Mouse (Mus musculus) small intestine, adult 2 months (tissue): ENCODE measurements around the gene Cmtm2a. TPM values are rescaled to one million over a fixed set of nuclear protein-coding genes. Genes with fewer than 3 reads are reported as not detected.
"Not testable (repeated sequence)": the region's sequence is repeated elsewhere in the genome, so short reads cannot be mapped to it uniquely, and the experiment has no call there.

Source experiments
- H3K27ac ChIP-seq: fragments of 200-500 bp; 2 replicates; pipeline ENCODE4 v1.5.1; 2012; ENCODE audit warnings: low read depth, low read length, control low read depth, inconsistent platforms; ENCODE audit not compliant: insufficient read depth
- H3K27me3 ChIP-seq: fragments of 200-500 bp; 2 replicates; pipeline ENCODE4 v1.6.1; 2012; ENCODE audit warnings: mild to moderate bottlenecking, moderate library complexity, low read length, inconsistent platforms; ENCODE audit not compliant: control insufficient read depth, insufficient read depth
- H3K36me3 ChIP-seq: fragments of 200-500 bp; 2 replicates; pipeline ENCODE4 v1.6.1; 2012; ENCODE audit warnings: mild to moderate bottlenecking, low read length, control low read depth, inconsistent platforms; ENCODE audit not compliant: control insufficient read depth, insufficient read depth
- H3K4me1 ChIP-seq: fragments of 200-500 bp; 2 replicates; pipeline ENCODE4 v1.6.1; 2012; ENCODE audit warnings: low read length, inconsistent platforms, mixed read lengths; ENCODE audit not compliant: control insufficient read depth, insufficient read depth, insufficient read length
- H3K4me3 ChIP-seq: fragments of 200-500 bp; 2 replicates; pipeline ENCODE4 v1.5.1; 2012; ENCODE audit warnings: low read depth, mild to moderate bottlenecking, control low read depth, inconsistent platforms, low read length, moderate library complexity
- CTCF ChIP-seq: fragments of 200-500 bp; IDR thresholded peaks from 2 replicates; pipeline ENCODE4 v1.5.1; 2012; ENCODE audit warnings: low read depth, mild to moderate bottlenecking, control low read depth, inconsistent platforms, low read length, moderate library complexity, mixed read lengths; ENCODE audit not compliant: insufficient replicate concordance, insufficient read length; ENCODE audit errors: extremely low read depth
- POLR2A ChIP-seq: fragments of 200-500 bp; IDR thresholded peaks from 2 replicates; pipeline ENCODE4 v1.6.1; 2012; ENCODE audit warnings: low read depth, mild to moderate bottlenecking, control low read depth, inconsistent platforms, low read length, moderate library complexity
- WGBS: fragments of 180-500 bp; shearing (Covaris S2); methylation state at CpG from one replicate; pipeline ENCODE4 v1.1.7; 2018; 5-methylcytosine and 5-hydroxymethylcytosine counted together
- polyA plus RNA-seq: library from polyadenylated mRNA; depleted of rRNA; stranded (reverse); fragments of >200 nt; gene quantifications from 2 replicates; pipeline ENCODE4 v1.2.3, GENCODE M21; 2012

The Cmtm2a gene
- polyA plus RNA-seq, 1 experiment, result not detected

- TF ChIP-seq POLR2A (no peak), CTCF (peak; percentile 21; the same call in 1 of the 2 replicates)
- H3K4me1 ChIP-seq, result no peaks in the 10 kb centered on the region
- H3K36me3 ChIP-seq, result no peaks in the 10 kb centered on the region
- no peak overlapping the region for H3K27ac ChIP-seq
- no peaks in the 10 kb centered on the region for H3K27me3 ChIP-seq
- no peak overlapping the region for H3K4me3 ChIP-seq
- 47% methylated on average over 4 of the region's 4 CpGs for WGBS
These were observed 20.3 kb upstream of the Cmtm2a start for GRCm38 (mm10) chr8:104313311-104313710.

GRCm38 (mm10) chr8:104312023-104312422 is 19.0 kb upstream of the Cmtm2a start:
- H3K27me3 ChIP-seq, H3K4me3 ChIP-seq, H3K36me3 ChIP-seq, H3K4me1 ChIP-seq, H3K27ac ChIP-seq: not testable (repeated sequence)
- WGBS, result 89% methylated on average over 3 of the region's 3 CpGs

GRCm38 (mm10) chr8:104309441-104310155 is 16.6 kb upstream of the Cmtm2a start, which contains the start of the genes Gm45711 and Cmtm1:
Gm45711 (minus strand) TSS chr8:104310081.
Cmtm1 (minus strand) TSS chr8:104310145.
- not testable (repeated sequence) for H3K27me3 ChIP-seq, H3K4me1 ChIP-seq, H3K27ac ChIP-seq, H3K36me3 ChIP-seq, H3K4me3 ChIP-seq
- 80% methylated on average over 36 of the region's 36 CpGs for WGBS

- H3K4me3 ChIP-seq, H3K27me3 ChIP-seq, H3K27ac ChIP-seq, H3K36me3 ChIP-seq, H3K4me1 ChIP-seq: not testable (repeated sequence)
- WGBS, result 40% methylated on average over 6 of the region's 6 CpGs
These were observed 15.4 kb upstream of the Cmtm2a start for GRCm38 (mm10) chr8:104308341-104308740.

- H3K27me3 ChIP-seq, result no peaks in the 10 kb centered on the region
- H3K27ac ChIP-seq, result no peak overlapping the region
- no peaks in the 10 kb centered on the region for H3K4me1 ChIP-seq
- 80% methylated on average over 11 of the region's 11 CpGs for WGBS
- H3K4me3 ChIP-seq, result no peak overlapping the region
- no peaks in the 10 kb centered on the region for H3K36me3 ChIP-seq
- TF ChIP-seq CTCF, result no peak
- no peak for TF ChIP-seq POLR2A
These were observed 12.0 kb upstream of the Cmtm2a start for GRCm38 (mm10) chr8:104304962-104305361.

- H3K27ac ChIP-seq, H3K27me3 ChIP-seq, H3K4me1 ChIP-seq, H3K4me3 ChIP-seq, H3K36me3 ChIP-seq: not testable (repeated sequence)
- WGBS, result 96% methylated on average over 4 of the region's 4 CpGs
These were observed 9.6 kb upstream of the Cmtm2a start for GRCm38 (mm10) chr8:104302536-104302935.

- 34% methylated on average over 3 of the region's 3 CpGs for WGBS
- not testable (repeated sequence) for H3K4me3 ChIP-seq, H3K27me3 ChIP-seq
These were observed 8.6 kb upstream of the Cmtm2a start for GRCm38 (mm10) chr8:104301577-104301976.

GRCm38 (mm10) chr8:104294396-104294795 is 1.4 kb upstream of the Cmtm2a start:
- Histone ChIP-seq H3K27ac (no peak overlapping the region), H3K4me3 (no peak overlapping the region), H3K36me3 (no peaks in the 10 kb centered on the region), H3K27me3 (no peaks in the 10 kb centered on the region), H3K4me1 (peaks cover 3% of the 10 kb centered on the region; the same call in 1 of the 2 replicates)
- TF ChIP-seq POLR2A (no peak), CTCF (no peak)
- WGBS, result 59% methylated on average over 1 of the region's 1 CpGs

More at GRCm38 (mm10) chr8:104301577-104301976, 8.6 kb upstream of the Cmtm2a start:
- H3K36me3 ChIP-seq, H3K4me1 ChIP-seq, H3K27ac ChIP-seq: not testable (repeated sequence)
